Mouse (Mus musculus) spleen, adult 12 weeks (tissue): ENCODE results near the gene Pex11g.

ENCODE experiments used
- DNase-seq: peaks from one replicate; pipeline ENCODE4 v3.0.0; 2022; ENCODE audit warnings: low spot score

Pex11g gene

DNA sequence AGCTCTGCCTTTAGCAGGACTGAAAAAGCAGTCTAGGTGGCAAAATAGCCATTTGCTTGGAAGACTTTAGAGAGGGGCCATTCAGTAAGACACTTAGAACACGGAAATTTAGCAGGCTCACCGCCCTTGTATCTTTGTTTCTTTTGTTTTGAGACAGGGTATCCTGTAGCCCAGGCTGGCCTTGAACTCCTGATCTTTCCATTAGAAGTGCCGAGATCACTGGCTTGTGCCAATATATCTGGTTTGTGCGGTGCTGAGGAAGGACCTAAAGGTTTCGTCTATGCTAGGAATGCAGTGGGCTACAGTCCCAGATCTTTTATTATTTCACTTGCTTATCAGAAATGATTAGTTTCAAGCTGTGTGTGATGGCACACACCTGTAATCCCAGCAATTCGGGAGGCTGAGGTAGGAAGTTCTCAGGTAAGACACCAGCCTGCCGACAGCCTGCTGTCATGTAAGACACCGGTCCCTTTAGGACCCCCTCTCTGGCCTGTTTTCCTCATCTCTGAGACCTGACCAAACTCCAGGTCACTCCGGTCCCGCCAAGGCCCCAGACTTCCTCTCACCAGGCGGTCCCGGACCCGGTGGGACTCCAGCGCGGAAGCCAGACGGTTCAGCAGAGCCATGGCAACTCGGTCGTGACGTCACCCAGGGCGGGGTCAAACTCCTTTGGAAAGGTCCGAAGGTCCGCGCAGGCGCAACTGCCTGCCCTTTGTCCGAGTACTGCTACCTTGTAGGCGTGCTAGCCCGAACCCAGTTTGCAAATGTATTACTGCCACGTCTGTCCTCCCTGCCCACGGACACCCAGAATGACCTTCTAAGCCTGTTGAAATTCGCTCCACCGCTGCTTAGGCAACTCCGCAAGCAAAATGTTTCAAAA, at the start of gene Pex11g:
Gene Pex11g, minus strand, starts transcription at position 675 of the 880 bp plus-strand sequence.
- peak; percentile 82 for DNase-seq

DNA sequence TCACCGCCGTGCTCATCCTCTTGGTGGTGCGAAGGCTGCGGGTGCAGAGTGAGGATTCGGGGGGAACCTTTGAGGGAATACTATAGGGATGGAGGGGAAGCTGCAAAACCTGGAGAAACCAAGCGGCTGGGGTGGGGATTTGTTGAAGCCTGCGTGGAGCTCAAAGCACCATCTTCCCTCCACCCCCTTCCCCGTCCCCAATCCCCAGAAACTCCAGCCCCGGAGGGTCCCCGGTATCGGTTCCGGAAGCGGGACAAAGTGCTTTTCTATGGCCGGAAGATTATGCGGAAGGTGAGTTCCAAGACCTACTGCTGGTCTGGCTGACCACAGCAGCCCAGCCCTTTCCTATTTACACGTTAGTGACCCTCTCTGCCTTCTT, 49.6 kb upstream of the Pex11g start:
- no peak for DNase-seq

DNA sequence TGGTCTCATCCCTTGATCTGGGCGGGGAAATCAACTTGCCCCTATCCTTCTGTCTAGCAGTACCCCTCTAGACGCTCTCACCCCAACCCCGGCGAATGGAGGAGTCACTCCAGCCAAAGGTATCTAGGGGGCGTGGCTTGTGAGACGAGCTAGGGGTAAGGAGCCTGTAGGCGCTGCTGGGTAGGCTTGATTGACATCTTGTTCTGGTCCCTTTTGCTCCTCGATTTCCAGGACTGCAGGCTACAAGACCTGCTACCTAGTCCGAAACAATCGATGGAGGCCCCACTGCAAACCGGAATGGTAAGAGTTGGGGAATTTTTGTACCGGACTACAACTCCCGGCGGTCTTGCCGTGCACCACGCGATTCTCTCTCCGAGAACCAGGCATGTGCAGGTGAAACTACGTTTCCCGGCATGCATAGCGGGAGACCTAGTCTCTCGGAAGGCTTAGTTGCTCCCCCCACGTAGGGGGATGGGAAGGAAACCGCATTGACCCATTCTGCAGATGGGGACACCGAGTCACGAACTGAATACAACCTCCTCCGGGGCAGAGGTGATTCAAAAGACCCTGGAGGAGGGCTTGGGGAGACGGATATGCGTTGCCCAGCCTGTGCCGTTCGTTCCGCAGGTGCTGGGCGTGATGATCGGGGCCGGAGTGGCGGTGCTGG, 49.1 kb upstream of the Pex11g start:
- peak; percentile 91 for DNase-seq

DNA sequence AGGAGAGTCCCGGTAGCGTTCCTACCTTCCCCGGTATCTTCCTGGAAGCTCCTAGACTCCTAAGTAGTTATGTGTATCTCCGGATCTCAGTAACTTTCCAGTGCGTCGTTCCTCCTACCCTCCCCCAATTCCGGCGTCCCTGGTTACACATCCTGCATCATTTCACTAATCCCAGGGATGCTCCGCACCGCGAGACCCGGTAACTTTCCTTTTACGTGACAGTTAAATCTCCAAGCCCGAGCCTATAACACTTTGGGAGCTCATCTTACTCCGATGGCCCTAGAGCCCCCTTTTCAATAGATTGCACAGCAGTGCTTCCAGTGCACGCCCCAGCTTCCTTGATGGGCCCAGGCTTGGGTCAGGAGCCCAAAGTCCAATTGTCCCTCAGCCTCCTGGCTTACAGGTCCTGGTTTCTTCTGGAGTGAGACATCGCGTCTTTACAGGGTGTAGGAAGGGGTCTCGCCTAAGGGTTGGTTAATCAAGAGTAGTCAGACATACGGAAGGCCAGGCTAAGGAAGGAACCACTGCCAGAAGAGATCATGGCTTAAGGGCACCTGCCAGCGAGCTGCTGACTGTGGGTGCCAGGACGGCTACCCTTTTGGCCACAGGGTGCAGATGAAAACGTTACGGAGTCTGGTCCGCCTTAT, 48.4 kb upstream of the Pex11g start:
- no peak for DNase-seq

DNA sequence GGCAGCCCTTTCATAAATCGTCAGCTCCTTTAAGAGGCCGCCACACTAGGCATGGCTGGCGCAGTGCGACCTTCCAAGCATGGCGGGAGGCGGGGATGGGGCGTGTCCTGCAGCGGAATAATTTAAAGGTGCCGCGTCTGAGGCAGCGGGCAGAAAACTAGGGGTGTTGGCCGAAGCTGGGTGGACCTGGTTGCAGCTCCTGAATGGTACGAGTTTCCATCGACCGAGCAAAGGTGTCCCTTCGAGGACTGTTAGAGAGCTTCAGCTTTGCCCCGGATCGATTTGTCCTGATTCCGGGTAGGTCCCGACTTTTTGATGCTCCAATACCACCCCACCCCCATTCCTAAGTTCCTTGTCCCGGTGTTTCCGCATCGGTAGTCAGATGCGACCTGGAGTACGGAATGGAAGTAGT, 47.8 kb upstream of the Pex11g start, which contains the start of gene Pnpla6:
Gene Pnpla6, plus strand, starts transcription at position 125 of the 412 bp plus-strand sequence.
- DNase-seq, result peak; percentile 74

DNA sequence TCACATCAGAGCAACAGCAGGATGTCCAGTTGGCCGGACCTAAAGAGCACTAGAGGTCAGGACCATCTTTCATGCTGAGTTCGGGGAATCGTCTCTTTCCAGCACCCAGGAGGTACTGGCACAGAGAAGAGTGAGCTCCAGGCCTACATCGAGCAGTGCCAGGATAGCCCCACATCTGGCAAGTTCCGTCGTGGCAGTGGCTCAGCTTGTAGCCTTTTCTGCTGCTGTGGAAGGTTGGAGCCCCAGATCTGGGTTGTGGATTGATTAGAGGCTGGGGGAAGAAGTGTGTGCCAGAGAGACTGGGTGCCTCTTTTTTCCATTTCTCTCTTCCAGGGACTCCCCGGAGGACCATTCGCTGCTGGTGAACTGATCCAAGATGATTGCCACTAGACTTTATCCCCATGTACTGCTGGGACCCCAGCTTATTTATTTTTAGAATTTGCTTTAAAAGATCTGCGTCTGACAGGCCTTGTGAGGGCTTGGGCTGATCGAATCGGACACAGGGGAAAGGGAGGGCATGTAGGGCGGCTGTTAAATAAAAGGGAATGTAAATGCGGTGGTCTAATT, 47.3 kb upstream of the Pex11g start:
- no peak for DNase-seq

DNA sequence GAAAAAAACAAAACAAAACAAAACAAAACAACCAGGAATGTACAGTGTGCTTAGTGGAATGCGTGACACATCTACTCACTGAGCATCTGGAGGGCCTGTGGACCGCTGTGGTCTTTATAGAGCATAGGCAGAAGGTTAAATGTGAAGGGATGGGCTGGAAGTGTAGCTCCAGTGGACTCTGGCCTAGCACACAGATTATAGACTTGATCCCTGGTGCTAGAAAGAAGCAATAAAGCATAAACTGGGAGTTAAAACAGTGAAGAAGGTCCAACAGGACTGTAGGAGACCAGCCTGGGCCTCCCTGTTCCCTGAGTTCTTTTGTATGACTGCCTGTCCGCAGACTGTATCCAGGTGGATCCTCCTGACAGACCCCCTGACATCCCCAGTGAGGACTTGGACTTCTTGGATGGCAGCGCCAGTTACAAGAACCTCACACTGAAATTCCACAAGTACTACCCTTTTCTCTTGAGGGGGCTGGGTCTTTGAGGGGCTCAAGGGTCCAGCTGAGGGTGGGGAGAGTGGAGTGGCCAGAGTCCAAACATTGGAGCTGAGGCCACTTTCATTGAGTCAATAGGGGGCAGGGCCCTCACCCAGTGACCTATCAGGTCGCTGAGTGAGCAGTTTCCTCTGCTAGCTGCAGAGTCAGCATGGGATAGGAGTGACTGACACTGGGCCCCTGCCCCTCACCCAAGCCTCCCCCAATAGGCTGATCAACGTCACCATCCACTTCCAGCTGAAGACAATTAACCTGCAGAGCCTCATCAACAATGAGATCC, 40.7 kb upstream of the Pex11g start:
- no peak for DNase-seq

DNA sequence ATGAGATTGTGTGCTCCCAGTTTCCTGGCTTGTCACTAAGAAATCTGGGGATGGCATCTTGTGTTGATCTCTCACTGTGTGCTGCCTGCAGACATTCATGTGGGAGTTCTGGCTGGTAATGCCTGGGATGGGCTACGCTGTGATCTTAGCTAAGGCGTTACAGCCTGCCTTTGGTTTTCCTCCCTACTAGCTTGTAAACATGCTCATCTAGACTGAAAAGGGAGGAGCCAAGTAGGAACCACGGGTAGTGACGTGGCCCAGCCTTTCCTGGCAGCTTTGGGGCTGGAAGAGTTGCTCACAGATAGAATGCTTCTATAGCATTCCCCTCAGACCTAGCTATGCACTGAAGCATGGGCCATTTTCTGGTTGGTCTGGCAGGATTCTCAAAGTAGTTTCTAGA, 34.7 kb upstream of the Pex11g start:
- no peak for DNase-seq

DNA sequence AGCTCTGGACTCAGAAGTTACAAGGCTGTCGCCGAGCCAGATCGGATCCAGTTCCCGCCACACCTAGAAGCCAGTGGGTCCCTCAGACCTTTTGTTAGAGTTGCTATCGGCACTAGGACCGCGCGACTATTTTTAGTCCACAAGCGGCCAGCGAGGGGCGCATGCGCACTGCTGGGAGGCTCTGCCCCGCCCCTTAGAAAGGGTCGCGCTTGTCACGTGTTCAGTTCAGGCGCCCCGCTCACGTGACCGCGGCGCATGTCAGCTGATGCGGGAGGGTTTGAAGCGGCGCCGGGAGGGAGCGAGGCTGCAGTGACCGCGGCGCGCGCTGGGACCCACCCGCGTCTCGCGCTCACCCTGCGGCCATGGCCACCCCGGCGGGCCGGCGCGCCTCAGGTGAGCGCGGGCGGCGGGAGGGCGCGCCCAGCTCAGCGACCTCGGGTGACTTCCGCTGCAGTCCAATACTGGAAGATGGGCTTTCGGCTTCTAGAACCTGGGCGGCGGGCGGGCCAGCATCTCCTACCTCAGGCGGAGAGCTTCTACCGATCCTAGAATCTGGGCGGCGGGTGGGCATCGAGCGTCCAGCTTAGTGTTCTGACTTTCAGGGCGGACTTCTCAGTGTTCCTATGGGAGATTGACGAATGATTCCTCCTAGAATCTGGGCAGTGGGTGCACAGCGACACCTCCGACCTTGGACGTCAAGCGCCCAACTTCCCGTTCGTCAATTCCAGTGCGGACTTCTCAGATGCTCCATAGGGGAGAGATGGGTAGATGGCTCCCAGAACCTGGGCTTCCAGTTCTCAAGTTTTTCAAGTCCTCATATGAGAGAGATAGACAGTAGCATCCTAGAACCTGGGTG, 33.0 kb upstream of the Pex11g start, which contains the start of gene Mcoln1:
Gene Mcoln1, plus strand, starts transcription at position 223 of the 856 bp plus-strand sequence.
- DNase-seq, result peak; percentile 97

DNA sequence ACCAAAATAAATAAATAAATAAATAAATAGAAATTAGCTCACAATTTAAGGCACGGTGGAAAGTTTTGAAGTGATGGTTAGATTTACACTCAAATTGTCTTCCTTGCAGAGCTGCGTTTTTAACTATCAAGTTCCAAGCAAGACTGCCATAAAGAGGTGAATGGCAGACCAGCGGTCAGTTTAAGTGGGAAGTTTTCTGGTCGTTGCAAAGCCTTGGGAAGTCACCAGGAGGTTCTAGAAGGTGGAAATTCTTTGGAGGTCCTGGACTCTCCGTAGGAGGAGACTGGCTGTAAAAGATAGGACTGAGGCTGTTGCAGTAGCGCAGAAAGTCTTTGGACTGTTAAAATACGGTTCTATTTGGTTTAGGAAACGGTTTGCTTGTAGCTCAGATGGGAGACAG, 32.3 kb upstream of the Pex11g start:
- DNase-seq, result no peak

DNA sequence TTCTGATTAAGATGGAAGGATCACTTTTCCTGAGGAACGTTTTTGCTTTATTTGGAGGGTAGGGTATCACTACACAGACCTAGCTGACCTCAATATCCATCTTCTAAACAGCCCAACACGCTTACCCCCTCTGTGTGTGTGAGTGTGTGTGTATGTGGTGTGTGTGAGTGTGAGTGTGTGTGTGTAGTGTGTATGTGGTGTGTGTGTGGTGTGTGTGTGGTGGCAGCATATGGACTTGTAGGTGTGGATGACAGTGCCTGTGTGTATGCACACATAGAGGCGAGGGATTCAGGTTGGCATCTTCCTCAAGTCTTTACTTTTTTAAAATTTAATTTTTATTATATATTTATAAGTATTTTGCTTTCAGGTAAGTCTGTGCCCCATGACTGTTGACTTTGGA, 31.1 kb upstream of the Pex11g start:
- DNase-seq, result no peak

DNA sequence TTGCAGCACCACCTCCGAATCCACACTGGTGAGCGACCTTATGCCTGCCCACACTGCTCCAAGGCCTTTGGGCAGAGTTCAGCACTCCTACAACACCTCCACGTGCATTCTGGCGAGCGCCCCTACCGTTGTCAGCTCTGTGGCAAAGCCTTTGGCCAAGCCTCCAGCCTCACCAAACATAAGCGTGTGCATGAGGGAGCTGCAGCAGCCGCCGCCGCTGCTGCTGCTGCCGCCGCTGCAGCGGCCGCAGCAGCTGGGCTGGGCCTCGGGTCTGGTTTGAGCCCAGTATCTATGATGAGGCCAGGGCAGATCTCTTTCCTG, 28.9 kb upstream of the Pex11g start:
- no peak for DNase-seq

DNA sequence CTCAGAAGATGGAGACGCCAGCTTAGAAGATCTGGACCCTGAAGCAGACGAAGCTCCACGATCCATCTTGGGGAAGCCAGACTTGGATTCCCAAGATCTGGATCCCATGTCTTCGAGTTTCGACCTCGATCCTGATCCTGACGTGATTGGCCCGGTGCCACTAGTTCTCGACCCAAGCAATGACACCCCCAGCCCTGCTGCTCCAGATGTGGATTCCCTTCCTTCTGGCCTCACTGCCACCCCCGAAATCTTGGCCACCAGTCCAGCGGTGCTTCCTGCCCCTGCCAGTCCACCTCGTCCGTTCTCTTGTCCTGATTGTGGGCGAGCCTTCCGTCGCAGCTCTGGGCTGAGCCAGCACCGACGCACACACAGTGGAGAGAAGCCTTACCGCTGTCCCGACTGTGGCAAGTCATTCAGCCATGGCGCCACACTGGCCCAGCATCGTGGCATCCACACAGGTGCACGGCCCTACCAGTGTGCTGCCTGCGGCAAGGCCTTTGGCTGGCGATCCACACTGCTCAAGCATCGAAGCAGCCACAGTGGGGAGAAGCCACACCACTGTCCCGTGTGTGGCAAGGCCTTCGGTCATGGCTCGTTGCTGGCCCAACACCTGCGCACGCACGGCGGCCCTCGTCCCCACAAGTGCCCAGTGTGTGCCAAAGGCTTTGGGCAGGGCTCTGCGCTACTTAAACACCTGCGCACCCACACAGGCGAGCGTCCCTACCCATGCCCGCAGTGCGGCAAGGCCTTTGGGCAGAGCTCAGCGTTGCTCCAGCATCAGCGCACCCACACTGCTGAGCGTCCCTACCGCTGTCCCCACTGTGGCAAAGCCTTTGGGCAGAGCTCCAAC, 28.3 kb upstream of the Pex11g start:
- no peak for DNase-seq

DNA sequence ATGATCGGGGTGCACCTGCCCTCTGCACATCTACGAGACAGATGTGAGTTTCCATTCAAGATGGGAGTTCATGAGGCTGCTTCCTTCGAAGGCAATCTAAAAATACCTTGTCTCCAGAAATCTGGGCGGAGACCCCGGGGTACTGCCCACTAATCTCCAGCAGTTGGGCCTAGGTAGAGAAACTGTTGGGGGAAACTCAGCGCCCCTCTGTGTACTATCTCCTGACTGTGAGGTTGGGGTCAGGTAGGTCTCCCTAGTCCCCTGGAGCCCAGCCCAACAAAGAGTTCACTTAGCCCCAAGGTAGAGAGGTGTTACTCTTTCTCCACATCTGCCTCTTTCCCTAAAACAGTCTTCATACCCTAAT, 26.3 kb upstream of the Pex11g start:
- DNase-seq, result no peak

DNA sequence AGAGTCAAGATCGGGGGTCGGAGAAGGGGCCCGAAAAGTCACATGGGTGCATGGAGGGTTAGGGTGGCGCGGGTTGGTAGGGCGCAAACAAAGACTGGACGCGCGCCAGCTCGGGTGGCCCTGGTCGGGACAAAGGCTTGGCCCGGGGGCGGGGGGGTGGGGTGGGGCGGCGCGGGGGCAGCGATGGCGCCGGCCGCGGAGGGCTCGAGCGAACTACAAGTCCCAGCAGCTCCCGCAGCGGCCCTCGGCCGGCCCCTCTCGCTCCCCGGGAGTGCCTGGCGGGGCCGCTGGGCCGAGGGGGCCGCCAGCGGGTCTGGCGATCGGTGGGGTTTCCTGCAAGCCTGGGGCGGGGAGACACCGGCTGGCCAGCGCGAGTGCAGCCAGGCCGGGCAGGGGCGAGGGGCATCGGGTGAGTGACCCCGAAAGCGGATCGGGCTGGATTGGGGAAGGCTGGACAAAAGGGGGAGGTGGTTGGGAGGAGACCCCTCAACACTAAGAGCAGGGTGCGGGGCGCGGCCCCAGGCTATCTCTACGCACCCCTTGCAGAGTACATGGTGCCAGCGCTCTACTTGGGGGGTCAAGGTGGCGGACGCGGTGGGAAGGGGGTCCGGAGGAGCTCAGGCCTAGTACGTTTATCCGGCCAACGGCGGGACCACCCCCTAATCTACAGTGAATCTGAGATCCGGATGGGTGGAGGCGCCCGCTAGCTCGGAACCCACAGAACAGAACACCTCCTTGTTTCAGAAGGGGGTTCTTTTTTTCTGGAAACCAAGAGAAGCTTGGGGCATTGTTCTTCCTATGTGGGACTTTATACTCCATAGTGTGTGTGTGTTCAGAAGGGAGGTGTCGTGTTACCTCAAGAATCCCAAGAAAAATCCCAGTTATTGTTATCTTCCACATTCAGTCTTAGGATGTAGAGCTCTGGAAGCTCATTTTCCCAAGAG, 25.7 kb upstream of the Pex11g start, which contains the start of gene Zfp358:
Gene Zfp358, plus strand, starts transcription at position 238 of the 944 bp plus-strand sequence.
- DNase-seq, result peak; percentile 22

DNA sequence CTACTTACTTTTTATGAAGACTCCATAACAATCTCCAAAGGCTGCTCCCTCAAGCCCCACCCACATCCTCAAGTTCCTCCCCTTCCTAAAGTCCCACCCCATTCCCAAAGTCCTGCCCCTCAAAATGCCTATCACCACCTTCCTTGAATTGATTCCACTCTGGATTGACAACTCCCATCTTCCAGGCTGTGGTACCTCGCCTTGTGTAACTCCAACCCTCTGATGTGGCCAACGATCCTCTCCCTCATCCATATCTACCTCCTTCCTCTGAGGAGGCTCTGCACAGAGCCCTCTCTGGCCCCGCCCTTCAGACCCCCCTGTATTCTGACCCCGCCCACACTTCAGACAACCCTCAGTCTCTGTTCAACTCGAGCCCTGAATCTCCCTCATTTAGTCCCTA, 17.7 kb upstream of the Pex11g start:
- DNase-seq, result no peak

DNA sequence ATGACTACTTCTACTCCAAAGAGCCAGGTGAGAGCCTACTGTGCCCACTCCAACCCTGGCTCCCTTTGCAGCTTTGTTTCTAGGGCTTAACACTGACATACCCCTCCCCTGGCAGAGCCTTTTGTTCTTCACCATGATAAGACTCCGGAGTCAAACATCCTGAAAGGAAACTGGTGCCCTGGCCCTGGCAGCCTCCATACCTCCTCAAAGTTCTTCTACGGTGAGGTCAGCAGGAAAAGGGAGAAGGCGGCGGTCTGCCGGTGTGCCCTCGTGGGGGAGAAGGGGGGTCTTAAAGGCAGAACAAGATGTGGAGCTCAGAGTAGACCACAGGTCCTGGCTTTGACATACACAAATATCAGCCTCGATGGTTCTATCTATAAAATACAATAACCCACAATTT, 16.1 kb upstream of the Pex11g start:
- no peak for DNase-seq

DNA sequence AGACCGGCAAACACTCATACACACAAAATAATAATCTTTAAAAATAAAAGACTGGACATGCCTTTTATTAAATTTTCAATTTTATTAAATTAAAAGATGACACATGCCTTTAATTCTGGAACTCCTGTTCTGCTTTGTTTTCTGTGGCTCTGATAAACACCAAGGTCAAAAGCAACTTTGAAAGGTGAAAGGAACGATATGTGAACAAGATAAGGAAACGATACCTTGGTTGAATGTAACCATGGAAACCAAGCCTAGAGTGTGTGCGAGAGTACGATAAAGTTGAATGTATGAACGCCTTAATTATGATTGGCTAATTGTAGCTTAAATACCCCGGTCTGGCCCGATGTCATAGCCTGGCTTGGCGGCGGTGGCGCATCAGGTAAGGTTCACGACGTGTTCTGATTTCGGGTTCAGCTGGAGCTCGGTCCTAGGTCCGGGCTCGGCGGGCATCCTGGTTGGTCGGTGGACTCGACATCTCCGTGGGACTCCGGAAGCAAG, 14.8 kb upstream of the Pex11g start:
- no peak for DNase-seq

DNA sequence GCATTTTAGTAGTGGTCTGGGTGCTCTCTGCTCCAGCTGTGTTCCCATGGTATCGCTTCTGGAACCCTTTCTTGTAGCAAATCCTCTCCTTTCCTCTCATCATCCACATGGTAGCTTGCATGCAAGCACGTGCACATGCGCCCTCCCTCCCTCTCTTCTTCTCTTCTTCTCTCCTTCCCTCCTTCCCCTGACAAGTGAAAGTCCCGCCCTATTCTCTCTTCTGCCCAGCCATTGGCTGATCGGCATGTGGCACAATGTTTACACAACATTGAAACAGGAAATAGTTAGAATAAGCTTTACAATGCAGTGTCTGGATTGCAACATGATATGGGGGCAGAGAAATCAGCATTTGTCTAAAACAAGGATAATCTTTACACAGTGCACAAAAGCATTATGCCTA, 14.1 kb upstream of the Pex11g start:
- no peak for DNase-seq
